Mouse (Mus musculus): ENCODE results near the gene Lpxn.
A peak's percentile ranks its signal among the peaks of the same experiment; 100 is the strongest.

Gene Lpxn

GRCm38 (mm10) chr19:12795511-12796327, at the start of gene Lpxn, which contains the start of gene Zfp91:
Lpxn (plus strand) TSS chr19:12796193.
Zfp91 (minus strand) TSS chr19:12796126.
- peak; percentile 97 for DNase-seq (ENCODE audit: low spot score)

- no peak for DNase-seq (ENCODE audit: low spot score)
Measured at GRCm38 (mm10) chr19:12756286-12756685, 39.7 kb upstream of the Lpxn start.

- DNase-seq (ENCODE audit: low spot score) = no peak
Measured at GRCm38 (mm10) chr19:12758936-12759478, 37.0 kb upstream of the Lpxn start.

GRCm38 (mm10) chr19:12759656-12760055, 36.3 kb upstream of the Lpxn start:
- DNase-seq (ENCODE audit: low spot score) = peak; percentile 58

- DNase-seq (ENCODE audit: low spot score) = no peak
Measured at GRCm38 (mm10) chr19:12762212-12763130, 33.5 kb upstream of the Lpxn start.

- no peak for DNase-seq (ENCODE audit: low spot score)
Measured at GRCm38 (mm10) chr19:12765308-12765707, 30.7 kb upstream of the Lpxn start, which contains the start of gene Cntf. Cntf (minus strand) TSS chr19:12765632.

GRCm38 (mm10) chr19:12770888-12771287, 25.1 kb upstream of the Lpxn start:
- no peak for DNase-seq (ENCODE audit: low spot score)

GRCm38 (mm10) chr19:12780437-12780836, 15.6 kb upstream of the Lpxn start:
- no peak for DNase-seq (ENCODE audit: low spot score)

- no peak for DNase-seq (ENCODE audit: low spot score)
Measured at GRCm38 (mm10) chr19:12786803-12787395, 9.1 kb upstream of the Lpxn start.

- DNase-seq (ENCODE audit: low spot score) = no peak
Measured at GRCm38 (mm10) chr19:12787721-12788120, 8.3 kb upstream of the Lpxn start.

- DNase-seq (ENCODE audit: low spot score) = no peak
Measured at GRCm38 (mm10) chr19:12792374-12792773, 3.6 kb upstream of the Lpxn start.

- peak; percentile 94 for DNase-seq (ENCODE audit: low spot score)
Measured at GRCm38 (mm10) chr19:12794056-12795044, 1.6 kb upstream of the Lpxn start.

GRCm38 (mm10) chr19:12795110-12795509, 883 bp upstream of the Lpxn start:
- no peak for DNase-seq (ENCODE audit: low spot score)

- no peak for DNase-seq (ENCODE audit: low spot score)
Measured at GRCm38 (mm10) chr19:12796328-12796931, 437 bp downstream of the Lpxn start.

- peak; percentile 32 for DNase-seq (ENCODE audit: low spot score)
Measured at GRCm38 (mm10) chr19:12797071-12797470, 1.1 kb downstream of the Lpxn start.

GRCm38 (mm10) chr19:12798404-12798803, 2.4 kb downstream of the Lpxn start:
- peak; percentile 19 for DNase-seq (ENCODE audit: low spot score)

GRCm38 (mm10) chr19:12799081-12799480, 3.1 kb downstream of the Lpxn start:
- DNase-seq (ENCODE audit: low spot score) = no peak

- DNase-seq (ENCODE audit: low spot score) = no peak
Measured at GRCm38 (mm10) chr19:12800621-12801020, 4.6 kb downstream of the Lpxn start.

- no peak for DNase-seq (ENCODE audit: low spot score)
Measured at GRCm38 (mm10) chr19:12801046-12801445, 5.1 kb downstream of the Lpxn start.

GRCm38 (mm10) chr19:12802830-12803229, 6.8 kb downstream of the Lpxn start:
- peak; percentile 43 for DNase-seq (ENCODE audit: low spot score)
